Mouse (Mus musculus) ES-E14 (cell line): ENCODE measurements around the gene Rbm42.

Experiments used
- HCFC1 ChIP-seq: IDR thresholded peaks from 2 replicates; pipeline ENCODE4 v1.6.1; 2012; ENCODE audit warnings: low read length, inconsistent platforms, borderline replicate concordance; ENCODE audit not compliant: insufficient read depth
- MAFK ChIP-seq: IDR thresholded peaks from 2 replicates; pipeline ENCODE4 v1.6.1; 2014; ENCODE audit warnings: mild to moderate bottlenecking, low read depth, low read length, inconsistent platforms; ENCODE audit not compliant: insufficient read depth
- ZC3H11A ChIP-seq: IDR thresholded peaks from 2 replicates; pipeline ENCODE4 v1.6.1; 2012; ENCODE audit warnings: low read depth, mild to moderate bottlenecking, inconsistent platforms, low read length, borderline replicate concordance

GRCm38 (mm10) chr7:30669229-30669628, 19.1 kb upstream of the Rbm42 start:
- TF ChIP-seq ZC3H11A = no peak
- no peak for TF ChIP-seq MAFK
- no peak for TF ChIP-seq HCFC1
